Comparison of ENCODE assay signal across 14 mouse cellular contexts in genomic region chr6:95698536-95699162, GRCm38 (mm10). TPM values are rescaled to one million over a fixed set of nuclear protein-coding genes. Genes with fewer than 3 reads are reported as not detected.
A peak's percentile ranks its signal among the peaks of the same experiment; 100 is the strongest.
DNase-seq lines count a peak whose midpoint lies in the region; ATAC-seq and TF ChIP-seq lines count a peak whose summit lies in the region.
"Had no signal": no experiment of that assay in that cellular context is flagged by ENCODE, and none has a peak within 500 bp of the region (broad histone marks: within the 10 kb centered on the region; RNA-seq: fewer than 3 reads in every experiment).

No protein-coding gene starts in this region.

- H3K27ac ChIP-seq in heart, embryonic 14.5 days (replicated peaks in 1 of 2; ENCODE audit: control insufficient read depth in 1 of 2, insufficient read depth in 1 of 2, low read depth in 2 of 2, low read length in 2 of 2): no peak overlapping the region
- peak overlapping the region; percentile 69 for H3K27ac ChIP-seq in midbrain, embryonic 10.5 days (replicated peaks)
- H3K27ac ChIP-seq in midbrain, postnatal 0 days (ENCODE audit: low read depth, low read length): no peak overlapping the region
- peak overlapping the region; percentile 13; the same call in 1 of the 2 replicates for H3K27ac ChIP-seq in embryonic facial prominence, embryonic 11.5 days (replicated peaks; ENCODE audit: low read depth, low read length)
- H3K27ac ChIP-seq: embryonic facial prominence, embryonic 15.5 days; liver, embryonic 15.5 days had no signal

- H3K9ac ChIP-seq in heart, embryonic 14.5 days (ENCODE audit: low read length): no peak overlapping the region
- no peak overlapping the region for H3K9ac ChIP-seq in midbrain, postnatal 0 days (replicated peaks; ENCODE audit: low read length, poor library complexity, severe bottlenecking)
- H3K9ac ChIP-seq in embryonic facial prominence, embryonic 11.5 days (replicated peaks; ENCODE audit: low read length): no peak overlapping the region
- H3K9ac ChIP-seq: embryonic facial prominence, embryonic 15.5 days; liver, embryonic 15.5 days had no signal

- no peaks in the 10 kb centered on the region for H3K36me3 ChIP-seq in heart, embryonic 14.5 days (ENCODE audit: control insufficient read depth, insufficient read depth, low read length)
- H3K36me3 ChIP-seq in midbrain, embryonic 10.5 days: no peaks in the 10 kb centered on the region
- H3K36me3 ChIP-seq in midbrain, postnatal 0 days (ENCODE audit: insufficient read depth, low read length): no peaks in the 10 kb centered on the region
- no peaks in the 10 kb centered on the region for H3K36me3 ChIP-seq in embryonic facial prominence, embryonic 11.5 days (replicated peaks; ENCODE audit: control insufficient read depth, insufficient read depth, low read depth, low read length)
- H3K36me3 ChIP-seq: embryonic facial prominence, embryonic 15.5 days; liver, embryonic 15.5 days had no signal

- H3K4me1 ChIP-seq in heart, embryonic 14.5 days (ENCODE audit: control insufficient read depth in 2 of 2, insufficient read depth in 2 of 2, low read length in 2 of 2): peaks cover 14 to 30% of the 10 kb centered on the region in 2 experiments
- peaks cover 34% of the 10 kb centered on the region for H3K4me1 ChIP-seq in midbrain, embryonic 10.5 days
- no peaks in the 10 kb centered on the region for H3K4me1 ChIP-seq in midbrain, postnatal 0 days (ENCODE audit: insufficient read depth, low read length)
- H3K4me1 ChIP-seq in embryonic facial prominence, embryonic 11.5 days (ENCODE audit: control insufficient read depth, insufficient read depth, low read length): no peaks in the 10 kb centered on the region

- no peaks in the 10 kb centered on the region for H3K9me3 ChIP-seq in heart, embryonic 14.5 days (ENCODE audit: control insufficient read depth, low read length)
- no peaks in the 10 kb centered on the region for H3K9me3 ChIP-seq in midbrain, embryonic 10.5 days (replicated peaks)
- no peaks in the 10 kb centered on the region for H3K9me3 ChIP-seq in midbrain, postnatal 0 days (ENCODE audit: low read length)
- H3K9me3 ChIP-seq in embryonic facial prominence, embryonic 11.5 days (replicated peaks; ENCODE audit: control insufficient read depth, low read length): no peaks in the 10 kb centered on the region
- H3K9me3 ChIP-seq: embryonic facial prominence, embryonic 15.5 days; liver, embryonic 15.5 days had no signal

- 0 out of 2 replicates have a peak overlapping the region, but pooled peaks have one; percentile 16 for H3K4me2 ChIP-seq in heart, embryonic 14.5 days (ENCODE audit: low read length)
- H3K4me2 ChIP-seq in midbrain, postnatal 0 days (ENCODE audit: low read depth, low read length, poor library complexity, severe bottlenecking): no peak overlapping the region
- no peak overlapping the region for H3K4me2 ChIP-seq in embryonic facial prominence, embryonic 11.5 days (ENCODE audit: low read depth, low read length)
- H3K4me2 ChIP-seq: embryonic facial prominence, embryonic 15.5 days; liver, embryonic 15.5 days had no signal

- no peak for TF ChIP-seq CTCF in midbrain, postnatal 0 days (IDR thresholded peaks at IDR 0.05)

- no peak overlapping the region for H3K4me3 ChIP-seq in heart, embryonic 14.5 days (ENCODE audit: control insufficient read depth in 1 of 2, insufficient read depth in 1 of 2, low read depth in 1 of 2, low read length in 2 of 2)
- no peak overlapping the region for H3K4me3 ChIP-seq in midbrain, embryonic 10.5 days
- H3K4me3 ChIP-seq in midbrain, postnatal 0 days (ENCODE audit: low read depth, low read length): no peak overlapping the region
- H3K4me3 ChIP-seq in embryonic facial prominence, embryonic 11.5 days (ENCODE audit: low read depth, low read length): no peak overlapping the region
- H3K4me3 ChIP-seq: embryonic facial prominence, embryonic 15.5 days; liver, embryonic 15.5 days; myocyte had no signal

- H3K27me3 ChIP-seq in heart, embryonic 14.5 days (ENCODE audit: control insufficient read depth, insufficient read depth, low read length): no peaks in the 10 kb centered on the region
- no peaks in the 10 kb centered on the region for H3K27me3 ChIP-seq in midbrain, embryonic 10.5 days (ENCODE audit: low read depth, poor library complexity, severe bottlenecking)
- no peaks in the 10 kb centered on the region for H3K27me3 ChIP-seq in midbrain, postnatal 0 days (ENCODE audit: insufficient read depth, low read length)
- H3K27me3 ChIP-seq in embryonic facial prominence, embryonic 11.5 days (ENCODE audit: control insufficient read depth, insufficient read depth, low read length): no peaks in the 10 kb centered on the region
- H3K27me3 ChIP-seq: embryonic facial prominence, embryonic 15.5 days; liver, embryonic 15.5 days had no signal

- ATAC-seq in heart, embryonic 14.5 days (ENCODE audit: insufficient number of reproducible peaks, insufficient read depth, low FRiP score, low read depth): no peak
- no peak for ATAC-seq in midbrain, postnatal 0 days (ENCODE audit: low FRiP score)
- ATAC-seq in embryonic facial prominence, embryonic 11.5 days (replicated peaks; ENCODE audit: insufficient number of reproducible peaks, low FRiP score, low TSS enrichment, low read depth): 0 out of 2 replicates have a peak, but pooled peaks have one; percentile 47

- DNase-seq in heart, adult 9 months (ENCODE audit: low spot score in 2 of 2): no peak
- peak; percentile 50 for DNase-seq in midbrain, embryonic 10.5 days (ENCODE audit: low spot score)
- DNase-seq in midbrain, postnatal 0 days (ENCODE audit: low spot score): no peak
- DNase-seq in embryonic facial prominence, embryonic 11.5 days (ENCODE audit: low spot score): peak; percentile 48
- peak; percentile 43 for DNase-seq in retina, embryonic 14.5 days (ENCODE audit: low spot score)
- no peak for DNase-seq in urinary bladder, postnatal 4 days (ENCODE audit: low spot score in 2 of 2)
- DNase-seq: cerebellum, adult 9-11 months; layer of hippocampus, adult 9-11 months; right cerebral cortex, postnatal 4 days; thymus, postnatal 36 days had no signal

- WGBS in heart, embryonic 14.5 days: 12% methylated on average over 6 of the region's 6 CpGs
- 28% methylated on average over 5 of the region's 6 CpGs for WGBS in midbrain, embryonic 10.5 days
- 33% methylated on average over 5 of the region's 6 CpGs for WGBS in midbrain, postnatal 0 days
- WGBS in embryonic facial prominence, embryonic 11.5 days: 32% methylated on average over 4 of the region's 6 CpGs

RNA-seq across cellular contexts. Expression of gene Suclg2, which starts 20.0 kb away (rescaled TPM):
- polyA plus RNA-seq in heart, embryonic 14.5 days (2014; fragmentation: Nextera tagmentation; extraction: Ambion mirVana): 112 and 115 TPM in 2 replicates
- polyA plus RNA-seq in midbrain, embryonic 10.5 days (2016; fragmentation: Nextera tagmentation; extraction: Ambion mirVana): 45.2 and 51.5 TPM in 2 replicates
- total RNA-seq in midbrain, postnatal 0 days (2014; rRNA removed): 13.5 and 14.4 TPM in 2 replicates
- polyA plus RNA-seq in midbrain, postnatal 0 days (2015; fragmentation: Nextera tagmentation; extraction: Ambion mirVana): 15.7 and 17.4 TPM in 2 replicates
- polyA plus RNA-seq in embryonic facial prominence, embryonic 11.5 days (2014; fragmentation: Nextera tagmentation; extraction: Ambion mirVana): 64.7 and 67.2 TPM in 2 replicates

Comparison
In these comparisons a context has a peak if more than half of its experiments do, and no peak if none do; other contexts are left out.
1. H3K27ac ChIP-seq: peak in midbrain, embryonic 10.5 days (single experiment) and embryonic facial prominence, embryonic 11.5 days (single experiment); none in heart, embryonic 14.5 days (0 of 2) and midbrain, postnatal 0 days (single experiment).
2. DNase-seq: peak in midbrain, embryonic 10.5 days (single experiment), embryonic facial prominence, embryonic 11.5 days (single experiment) and retina, embryonic 14.5 days (single experiment); none in heart, adult 9 months (0 of 2), midbrain, postnatal 0 days (single experiment) and urinary bladder, postnatal 4 days (0 of 2).